Mouse (Mus musculus): ENCODE results near the gene Ung. TPM values are rescaled to one million over a fixed set of nuclear protein-coding genes. Genes with fewer than 3 reads are reported as not detected.

The Ung gene
- total RNA-seq, 2 experiments from 2014 or later, result 0.68 to 1.9 TPM

DNA sequence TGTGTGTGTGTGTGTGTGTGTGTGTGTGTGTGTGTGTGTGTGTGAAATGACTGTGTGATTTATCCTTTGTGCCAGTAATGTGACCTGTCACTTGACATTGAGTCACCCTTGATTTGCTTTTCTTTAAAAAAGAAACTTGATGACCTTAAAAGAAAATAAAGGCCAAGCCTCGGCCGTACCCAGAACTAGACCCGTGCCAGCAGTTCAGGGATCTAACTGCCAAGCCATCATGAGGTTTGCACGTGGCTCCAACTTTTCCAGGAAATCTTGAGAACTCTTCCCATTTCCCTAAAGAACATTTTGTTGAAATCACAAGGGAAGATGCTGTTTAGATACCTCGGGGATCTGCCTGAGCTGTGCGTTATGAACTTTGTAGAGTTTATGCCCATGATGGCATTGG, 31.2 kb downstream of the Ung start:
- no peak for ATAC-seq (replicated peaks; ENCODE audit: low FRiP score, poor library complexity, severe bottlenecking)

DNA sequence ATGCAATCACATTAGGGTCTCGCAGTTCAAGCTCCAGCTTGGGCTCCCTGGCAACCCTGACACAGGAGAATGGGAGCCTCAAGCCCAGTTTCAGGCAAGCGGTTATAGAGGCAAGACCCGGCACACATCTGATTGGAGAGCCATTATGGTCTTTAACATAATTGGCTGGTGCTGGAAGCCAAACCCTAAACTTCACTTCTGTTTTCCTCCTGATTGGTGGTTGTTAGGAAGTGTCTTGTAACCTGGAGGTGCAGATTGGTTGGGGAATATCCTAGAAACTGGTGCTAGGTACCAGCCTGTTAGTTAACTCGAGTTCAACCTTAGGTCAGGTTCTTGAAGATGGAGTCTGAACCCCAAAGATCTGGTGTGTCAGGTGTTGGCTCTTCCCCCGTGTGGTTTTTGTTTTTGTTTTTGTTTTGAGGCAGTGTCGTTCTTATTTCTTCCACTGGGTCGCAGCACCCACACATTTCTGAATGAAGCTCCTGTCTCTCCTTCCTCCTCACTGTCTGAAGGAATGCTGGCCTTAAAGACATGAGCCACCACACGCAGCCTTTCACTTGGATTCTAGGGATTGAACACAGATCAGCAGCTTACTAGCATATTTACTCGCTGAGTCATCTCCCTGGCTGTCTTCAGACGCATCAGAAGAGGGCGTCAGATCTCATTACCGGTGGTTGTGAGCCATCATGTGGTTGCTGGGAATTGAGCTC, 32.1 kb downstream of the Ung start:
- no peak for ATAC-seq (replicated peaks; ENCODE audit: low FRiP score, poor library complexity, severe bottlenecking)

DNA sequence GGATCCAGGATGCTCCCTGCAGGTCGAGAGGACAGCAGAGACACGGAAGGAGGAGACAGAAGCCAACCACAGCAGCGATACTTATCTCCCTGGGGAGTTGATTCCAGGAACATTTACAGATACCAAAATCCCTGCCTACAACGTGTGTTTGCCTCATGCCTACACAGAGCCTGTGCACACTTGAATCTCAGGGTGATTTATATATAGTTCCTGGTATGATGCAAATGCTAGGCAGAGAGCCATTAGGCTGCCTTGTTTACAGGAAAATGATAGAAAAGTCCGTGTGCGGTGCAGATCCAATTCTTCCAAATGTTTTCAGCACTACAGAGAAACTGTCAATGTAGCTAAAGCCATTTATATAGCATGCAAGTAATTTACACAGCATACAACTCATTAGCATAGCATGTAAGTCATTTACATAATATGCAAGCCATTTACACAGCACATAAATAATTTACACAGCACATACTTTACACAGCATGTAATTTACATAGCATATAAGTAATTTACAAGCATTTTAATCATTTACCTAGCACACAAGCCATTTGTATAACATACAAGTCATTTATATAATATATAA, 33.0 kb downstream of the Ung start:
- ATAC-seq (replicated peaks; ENCODE audit: low FRiP score, poor library complexity, severe bottlenecking), result no peak

DNA sequence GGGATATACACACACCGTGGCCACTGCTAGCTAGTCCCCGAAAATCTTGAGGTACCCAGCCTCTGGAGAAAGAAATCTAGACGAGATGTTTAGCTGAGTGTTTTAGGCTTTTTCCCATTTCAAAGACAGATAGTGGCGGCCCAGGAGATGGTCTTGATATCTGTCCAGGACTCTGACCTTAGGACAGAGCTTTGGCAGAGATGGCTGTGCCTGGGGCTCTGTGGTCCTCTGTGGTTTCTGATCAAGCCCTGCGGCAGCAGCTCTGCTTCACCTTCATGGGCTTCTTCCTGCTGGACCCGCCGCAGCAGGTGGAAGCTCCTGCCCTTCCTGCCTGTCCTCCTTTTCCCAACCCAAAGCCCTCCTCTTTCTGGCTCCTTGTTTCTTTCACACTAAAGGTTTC, 40.2 kb downstream of the Ung start:
- no peak for ATAC-seq (replicated peaks; ENCODE audit: low FRiP score, poor library complexity, severe bottlenecking)

DNA sequence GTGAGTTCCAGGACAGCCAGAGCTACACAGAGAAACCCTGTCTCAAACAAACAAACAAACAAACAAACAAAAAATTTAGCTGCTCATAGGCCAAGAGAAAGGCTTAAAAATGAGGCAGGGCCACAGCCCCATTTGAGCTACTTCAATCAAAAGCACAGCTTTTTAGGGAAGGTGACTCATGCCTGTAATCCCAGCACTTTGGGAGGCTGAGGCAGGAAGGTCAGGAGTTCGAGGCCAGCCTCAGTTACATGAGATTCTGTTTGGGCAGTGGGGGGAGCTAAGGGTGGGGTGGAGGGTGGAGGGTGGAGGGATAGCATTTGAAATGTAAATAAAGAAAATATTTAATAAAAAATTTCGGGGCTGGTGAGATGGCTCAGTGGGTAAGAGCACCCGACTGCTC, 42.8 kb downstream of the Ung start:
- peak; percentile 80; the same call in 1 of the 2 replicates for ATAC-seq (replicated peaks; ENCODE audit: low FRiP score, poor library complexity, severe bottlenecking)

DNA sequence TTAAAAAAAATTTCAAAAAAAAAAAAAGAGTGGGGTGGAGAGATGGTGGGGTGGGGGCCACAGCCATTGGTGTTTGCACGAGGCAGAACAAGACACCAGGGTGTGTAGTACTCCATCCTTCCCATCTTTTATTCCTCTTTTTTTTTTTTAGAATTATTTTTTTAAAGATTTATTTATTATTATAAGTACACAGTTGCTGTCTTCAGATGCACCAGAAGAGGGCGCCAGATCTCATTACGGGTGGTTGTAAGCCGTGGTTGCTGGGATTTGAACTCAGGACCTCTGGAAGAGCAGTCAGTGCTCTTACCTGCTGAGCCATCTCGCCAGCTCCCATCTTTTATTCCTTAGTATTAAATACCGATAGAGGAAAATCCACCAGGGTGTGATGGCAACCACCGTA, 43.3 kb downstream of the Ung start:
- no peak for ATAC-seq (replicated peaks; ENCODE audit: low FRiP score, poor library complexity, severe bottlenecking)

DNA sequence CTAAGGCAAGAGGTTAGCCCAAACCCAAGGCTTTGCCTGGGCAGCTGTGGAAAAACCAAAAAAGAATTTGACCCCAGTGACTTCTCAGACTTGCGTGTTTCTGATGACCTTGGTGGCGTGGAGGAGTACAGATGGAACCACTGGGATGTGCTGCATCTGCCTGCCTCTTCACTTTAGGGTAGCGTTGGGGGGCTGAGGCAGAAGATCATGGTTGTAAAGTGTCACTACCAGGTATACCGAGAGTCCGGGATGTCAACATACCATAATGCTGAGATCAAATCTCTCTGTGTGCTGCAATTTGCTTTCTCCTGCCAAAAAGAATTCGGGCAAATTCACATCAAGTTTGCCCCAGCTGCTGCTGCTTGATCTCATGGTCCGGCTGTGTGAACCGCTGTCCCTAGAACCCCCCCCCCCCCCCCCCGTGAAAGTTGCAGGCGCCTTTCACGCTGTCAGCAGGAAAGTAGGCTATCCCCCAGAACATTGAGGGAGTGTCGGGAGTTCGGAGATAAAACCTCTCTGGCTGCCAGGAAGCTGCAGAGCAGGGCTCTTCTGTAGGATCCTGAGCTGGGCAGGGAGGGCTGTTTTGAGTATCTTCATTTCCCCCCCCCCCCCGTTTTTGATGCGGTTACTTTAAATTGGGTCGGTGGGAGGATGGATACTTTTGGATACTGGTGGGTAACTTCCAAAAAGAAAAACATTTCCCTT, 43.8 kb downstream of the Ung start:
- ATAC-seq (replicated peaks; ENCODE audit: low FRiP score, poor library complexity, severe bottlenecking), result no peak

DNA sequence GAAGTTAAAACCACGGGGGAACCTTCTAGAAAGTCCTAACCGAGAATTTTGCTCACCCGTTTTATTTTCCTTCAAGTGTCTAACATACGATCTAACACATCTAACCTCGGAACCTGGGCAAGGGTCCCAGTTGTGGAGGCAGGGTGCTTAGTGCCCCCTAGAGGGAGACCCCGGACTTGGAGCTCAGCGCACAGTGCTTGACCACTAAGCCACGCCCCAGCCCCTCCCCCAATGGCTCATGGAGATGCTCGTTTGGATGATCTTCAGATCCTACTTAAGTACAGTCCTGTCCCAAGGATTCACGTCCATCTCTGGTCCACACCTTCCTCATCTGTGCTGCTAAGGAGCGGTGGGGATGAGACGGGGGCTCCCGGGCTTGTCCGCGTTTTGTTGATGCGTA, 44.5 kb downstream of the Ung start:
- ATAC-seq (replicated peaks; ENCODE audit: low FRiP score, poor library complexity, severe bottlenecking), result no peak

DNA sequence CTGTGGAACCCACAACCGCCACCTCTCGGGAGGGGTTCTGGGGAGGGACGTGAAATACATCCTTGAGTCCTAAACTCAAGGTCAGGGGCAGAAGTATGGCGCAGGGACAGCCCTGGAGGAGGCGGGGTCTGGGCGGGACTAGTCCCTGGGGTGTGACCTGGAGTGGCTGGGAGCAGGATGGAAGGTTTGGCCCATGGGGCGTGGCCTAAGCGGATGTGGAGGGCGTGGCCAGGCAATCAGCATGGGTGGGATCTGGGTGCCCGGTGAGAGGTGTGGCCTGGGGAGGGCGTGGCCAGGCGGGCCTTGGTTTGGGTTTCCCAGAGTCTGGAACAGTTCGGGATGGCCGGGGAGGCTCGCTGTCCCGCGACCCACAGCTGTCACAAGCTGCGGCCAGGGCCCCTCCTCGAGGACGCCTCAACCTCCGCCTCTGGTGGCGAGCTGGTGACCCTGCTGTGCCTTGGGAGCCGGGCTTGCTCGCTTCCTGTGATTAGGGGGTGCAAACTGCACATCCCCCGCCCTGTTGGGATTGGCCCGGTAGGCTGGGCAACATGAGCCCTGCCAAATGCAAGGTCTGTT, 45.5 kb downstream of the Ung start:
- peak; percentile 92 for ATAC-seq (replicated peaks; ENCODE audit: low FRiP score, poor library complexity, severe bottlenecking)

DNA sequence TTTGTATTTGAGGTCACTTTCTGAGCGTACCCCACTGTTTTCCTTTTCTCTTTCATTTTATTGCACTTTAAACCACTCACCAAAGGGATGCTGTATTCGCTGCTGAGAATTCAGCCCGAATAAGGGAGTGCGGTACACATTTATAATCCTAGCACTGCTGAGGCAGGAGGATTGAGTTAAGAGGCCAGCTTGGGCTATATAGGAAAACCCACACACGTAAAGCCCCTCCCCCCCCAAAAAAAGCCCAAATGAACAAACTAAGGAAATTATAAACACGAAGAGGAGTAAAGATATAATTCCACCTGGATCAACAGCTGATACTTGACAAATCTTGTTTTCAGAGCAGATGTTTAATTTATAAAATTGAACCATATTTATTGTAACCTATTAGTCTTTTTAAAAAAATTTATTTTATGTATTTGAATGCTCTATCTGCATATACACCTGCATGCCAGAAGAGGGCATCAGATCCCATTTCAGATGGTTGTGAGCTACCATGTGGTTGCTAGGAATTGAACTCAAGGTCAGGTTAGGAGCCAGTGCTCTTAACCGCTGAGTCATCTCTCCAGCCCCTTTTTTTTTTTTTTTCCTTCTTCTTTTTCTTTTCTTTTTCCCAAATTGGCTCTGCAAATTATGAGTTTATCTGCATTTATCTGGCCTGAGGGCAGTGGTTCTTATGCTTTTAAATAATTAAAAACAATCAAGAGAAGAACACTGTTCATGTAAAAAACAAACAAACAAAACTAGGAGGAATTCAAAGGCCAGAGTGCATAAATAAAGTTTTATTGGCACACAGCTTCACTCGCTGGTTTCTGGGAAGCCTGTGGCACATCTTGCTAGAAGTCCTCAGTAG, 46.6 kb downstream of the Ung start:
- no peak for ATAC-seq (replicated peaks; ENCODE audit: low FRiP score, poor library complexity, severe bottlenecking)

DNA sequence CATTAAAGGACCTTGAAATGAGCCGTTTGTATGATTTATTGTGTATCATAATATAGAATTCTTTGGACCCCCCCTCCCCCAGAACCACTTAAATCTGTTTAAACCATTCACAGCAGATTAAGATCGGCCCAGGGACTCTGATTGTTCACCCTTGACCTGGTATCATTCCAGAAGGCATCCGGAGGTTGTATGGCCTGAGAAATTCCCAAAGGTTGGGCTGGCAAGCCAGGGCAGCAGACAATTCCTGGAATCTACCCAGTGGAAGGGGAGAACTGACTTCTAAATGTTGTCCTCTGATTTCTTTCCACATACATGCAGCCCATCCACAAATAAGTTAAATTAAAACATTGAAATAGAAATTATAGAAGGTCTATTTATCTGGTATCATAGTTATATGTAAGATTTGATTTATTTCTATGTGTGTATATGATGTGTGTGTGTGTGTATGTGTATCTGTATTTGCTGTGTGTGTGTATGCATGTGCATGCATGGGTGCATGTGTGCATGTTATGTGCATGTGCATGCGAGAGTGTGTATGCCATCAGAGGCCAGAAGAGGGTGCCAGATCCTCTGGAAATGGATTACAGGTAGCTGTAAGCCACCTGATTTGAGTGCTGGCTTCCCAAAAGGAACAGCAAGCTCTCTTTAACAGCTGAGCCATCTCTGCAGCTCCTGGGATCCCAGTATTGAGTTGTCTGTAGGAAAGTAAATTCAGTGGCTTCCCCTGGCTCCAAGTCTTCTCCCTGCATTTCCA, 48.0 kb downstream of the Ung start:
- no peak for ATAC-seq (replicated peaks; ENCODE audit: low FRiP score, poor library complexity, severe bottlenecking)

DNA sequence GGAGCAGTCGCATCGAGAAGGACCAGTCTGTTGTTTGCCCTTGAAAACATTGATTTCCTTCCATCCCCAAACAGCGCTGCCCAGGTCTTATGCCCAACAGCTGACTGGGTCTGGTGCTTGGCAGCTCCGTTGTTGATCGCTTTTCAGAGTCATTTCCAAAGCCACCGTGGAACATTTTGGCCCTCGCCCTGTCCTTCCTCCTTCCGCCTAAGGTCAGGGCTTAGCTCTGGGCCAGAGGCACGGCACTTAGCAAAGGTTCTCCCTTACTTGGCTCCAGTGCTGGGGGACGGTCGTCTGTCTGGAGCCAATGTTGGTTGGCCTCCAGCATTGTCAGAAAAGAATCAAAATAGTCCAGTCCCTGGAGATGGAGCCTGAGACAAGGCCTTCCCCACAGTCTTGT, 49.4 kb downstream of the Ung start:
- no peak for ATAC-seq (replicated peaks; ENCODE audit: low FRiP score, poor library complexity, severe bottlenecking)

DNA sequence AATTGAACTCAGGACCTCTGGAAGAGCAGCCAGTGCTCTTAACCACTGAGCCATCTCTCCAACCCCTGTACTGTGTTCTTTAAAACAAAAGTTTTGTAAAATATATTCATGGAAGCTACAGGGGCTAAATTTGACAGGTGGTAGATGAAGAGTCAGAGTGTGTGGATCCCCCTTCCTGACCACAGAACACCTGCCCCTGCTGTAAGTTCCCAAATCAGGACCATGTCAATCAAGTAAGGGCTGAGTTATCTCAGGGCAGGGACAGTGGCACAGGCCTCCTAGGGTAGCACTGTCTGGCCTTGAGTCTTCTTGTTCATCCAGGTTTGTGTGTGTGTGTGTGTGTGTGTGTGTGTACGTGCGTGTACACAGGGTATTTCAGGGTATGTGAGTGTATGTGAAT, 53.3 kb downstream of the Ung start:
- ATAC-seq (replicated peaks; ENCODE audit: low FRiP score, poor library complexity, severe bottlenecking), result no peak

DNA sequence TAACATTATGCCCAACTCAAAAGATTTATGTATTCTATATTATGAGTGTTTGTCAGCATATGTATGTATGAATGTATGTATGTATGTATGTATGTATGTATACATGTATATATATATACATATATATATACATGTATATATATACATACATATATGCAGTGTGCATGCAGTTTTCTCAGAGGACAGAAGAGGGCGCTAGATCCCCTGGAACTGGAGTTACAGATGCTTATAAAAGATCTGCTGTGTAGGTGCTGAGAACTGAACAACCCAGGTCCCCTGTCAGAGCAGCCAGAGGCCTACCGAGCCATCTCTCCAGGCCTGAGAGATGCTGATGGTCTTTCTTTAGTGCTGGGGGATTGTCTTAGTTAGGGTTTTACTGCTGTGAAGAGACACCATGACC, 56.9 kb downstream of the Ung start:
- no peak for ATAC-seq (replicated peaks; ENCODE audit: low FRiP score, poor library complexity, severe bottlenecking)

Other genes with a start within 250 kb of the Ung start
- 23.2 and 30.9 TPM in 2 replicates for gene Coro1c, start 221.6 kb upstream of the Ung start, total RNA-seq (2015; ENCODE audit: low replicate concordance)
- 20.5 and 26.8 TPM in 2 replicates for gene Coro1c, start 221.6 kb upstream of the Ung start, total RNA-seq (2017; ENCODE audit: low replicate concordance)
- gene Ssh1, start 136.5 kb upstream of the Ung start, total RNA-seq (2015; ENCODE audit: low replicate concordance), result 55.9 and 63.5 TPM in 2 replicates
- 60.6 and 63.8 TPM in 2 replicates for gene Ssh1, start 136.5 kb upstream of the Ung start, total RNA-seq (2017; ENCODE audit: low replicate concordance)
- not detected in 2 replicates for gene Dao, start 126.7 kb upstream of the Ung start, total RNA-seq (2015; ENCODE audit: low replicate concordance)
- gene Dao, start 126.7 kb upstream of the Ung start, total RNA-seq (2017; ENCODE audit: low replicate concordance), result not detected in 2 replicates
- gene Usp30, start 64.9 kb upstream of the Ung start, total RNA-seq (2015; ENCODE audit: low replicate concordance), result 0.84 and 6.3 TPM in 2 replicates
- 0.60 and 1.4 TPM in 2 replicates for gene Usp30, start 64.9 kb upstream of the Ung start, total RNA-seq (2017; ENCODE audit: low replicate concordance)
- not detected in 2 replicates for gene Svop, start 38.8 kb upstream of the Ung start, total RNA-seq (2015; ENCODE audit: low replicate concordance)
- gene Svop, start 38.8 kb upstream of the Ung start, total RNA-seq (2017; ENCODE audit: low replicate concordance), result not detected in 2 replicates
- gene Alkbh2, start 2.2 kb upstream of the Ung start, total RNA-seq (2015; ENCODE audit: low replicate concordance), result not detected in 2 replicates
- 2.5 TPM in 1 of 2 replicates, not detected in the other for gene Alkbh2, start 2.2 kb upstream of the Ung start, total RNA-seq (2017; ENCODE audit: low replicate concordance)
- gene Acacb, start 16.1 kb downstream of the Ung start, total RNA-seq (2015; ENCODE audit: low replicate concordance), result 0.21 TPM in 1 of 2 replicates, not detected in the other
- gene Acacb, start 16.1 kb downstream of the Ung start, total RNA-seq (2017; ENCODE audit: low replicate concordance), result 0.14 TPM in 1 of 2 replicates, not detected in the other
- not detected in 2 replicates for gene Foxn4, start 143.4 kb downstream of the Ung start, total RNA-seq (2015; ENCODE audit: low replicate concordance)
- gene Foxn4, start 143.4 kb downstream of the Ung start, total RNA-seq (2017; ENCODE audit: low replicate concordance), result not detected in 2 replicates
- gene Myo1h, start 158.8 kb downstream of the Ung start, total RNA-seq (2015; ENCODE audit: low replicate concordance), result not detected in 2 replicates
- 0.84 TPM in 1 of 2 replicates, not detected in the other for gene Myo1h, start 158.8 kb downstream of the Ung start, total RNA-seq (2017; ENCODE audit: low replicate concordance)

Data from erythroblast, adult 5-6 weeks (primary cell).